Mouse (Mus musculus): ENCODE measurements around the gene Acsl5. TPM values are rescaled to one million over a fixed set of nuclear protein-coding genes. Genes with fewer than 3 reads are reported as not detected.

The Acsl5 gene
- polyA plus RNA-seq, 2 experiments = 13.6 to 42.8 TPM

- TF ChIP-seq POLR2A (IDR thresholded peaks at IDR 0.05; ENCODE audit: borderline replicate concordance, extremely low read depth, insufficient read depth, insufficient read length) = no peak
- Histone ChIP-seq H3K9me3 (ENCODE audit: control insufficient read depth, low read length) (no peaks in the 10 kb centered on the region), H3K9ac (ENCODE audit: low read depth, low read length, severe bottlenecking) (peak overlapping the region; percentile 52), H3K4me3 (replicated peaks; ENCODE audit: low read length) (peak overlapping the region; percentile 36), H3K4me2 (replicated peaks; ENCODE audit: low read depth, low read length, severe bottlenecking) (peak overlapping the region; percentile 58), H3K36me3 (ENCODE audit: control insufficient read depth, insufficient read depth, low read length) (no peaks in the 10 kb centered on the region), H3K4me1 (ENCODE audit: control insufficient read depth, insufficient read depth, low read length) (peaks cover 5% of the 10 kb centered on the region), H3K27me3 (ENCODE audit: control insufficient read depth, insufficient read depth, low read length) (no peaks in the 10 kb centered on the region), H3K27ac (replicated peaks; ENCODE audit: low read depth, low read length) (no peak overlapping the region)
- 2% methylated on average over 20 of the region's 20 CpGs for WGBS
- peak; percentile 86 for DNase-seq (ENCODE audit: low spot score)
- ATAC-seq (ENCODE audit: low FRiP score, low read depth) = peak; percentile 79
These were observed 33.5 kb upstream of the Acsl5 start for GRCm38 (mm10) chr19:55218192-55218739.

GRCm38 (mm10) chr19:55218741-55219221, 33.0 kb upstream of the Acsl5 start:
- peak overlapping the region; percentile 52 for H3K9ac ChIP-seq (ENCODE audit: low read depth, low read length, severe bottlenecking)
- no peak for DNase-seq (ENCODE audit: low spot score)
- H3K4me1 ChIP-seq (ENCODE audit: control insufficient read depth, insufficient read depth, low read length) = peaks cover 5% of the 10 kb centered on the region
- WGBS = 25% methylated on average over 12 of the region's 12 CpGs
- peak overlapping the region; percentile 36 for H3K4me3 ChIP-seq (replicated peaks; ENCODE audit: low read length)
- no peaks in the 10 kb centered on the region for H3K36me3 ChIP-seq (ENCODE audit: control insufficient read depth, insufficient read depth, low read length)
- H3K27ac ChIP-seq (replicated peaks; ENCODE audit: low read depth, low read length) = no peak overlapping the region
- peak; percentile 20; the same call in 1 of the 2 replicates for ATAC-seq (ENCODE audit: low FRiP score, low read depth)
- peak overlapping the region; percentile 58 for H3K4me2 ChIP-seq (replicated peaks; ENCODE audit: low read depth, low read length, severe bottlenecking)
- no peaks in the 10 kb centered on the region for H3K27me3 ChIP-seq (ENCODE audit: control insufficient read depth, insufficient read depth, low read length)
- H3K9me3 ChIP-seq (ENCODE audit: control insufficient read depth, low read length) = no peaks in the 10 kb centered on the region
- TF ChIP-seq POLR2A (IDR thresholded peaks at IDR 0.05; ENCODE audit: borderline replicate concordance, extremely low read depth, insufficient read depth, insufficient read length) = no peak

- H3K4me2 ChIP-seq (replicated peaks; ENCODE audit: low read depth, low read length, severe bottlenecking) = no peak overlapping the region
- no peak overlapping the region for H3K9ac ChIP-seq (ENCODE audit: low read depth, low read length, severe bottlenecking)
- H3K4me1 ChIP-seq (ENCODE audit: control insufficient read depth, insufficient read depth, low read length) = peaks cover 3% of the 10 kb centered on the region
These were observed 32.4 kb upstream of the Acsl5 start for GRCm38 (mm10) chr19:55219359-55219758.

GRCm38 (mm10) chr19:55221208-55221607, 30.5 kb upstream of the Acsl5 start:
- no peak for ATAC-seq (ENCODE audit: low FRiP score, low read depth)
- Histone ChIP-seq H3K9ac (ENCODE audit: low read depth, low read length, severe bottlenecking) (no peak overlapping the region), H3K4me1 (ENCODE audit: control insufficient read depth, insufficient read depth, low read length) (peaks cover 2% of the 10 kb centered on the region; the same call in 1 of the 2 replicates), H3K27ac (replicated peaks; ENCODE audit: low read depth, low read length) (no peak overlapping the region), H3K4me2 (replicated peaks; ENCODE audit: low read depth, low read length, severe bottlenecking) (no peak overlapping the region), H3K27me3 (ENCODE audit: control insufficient read depth, insufficient read depth, low read length) (no peaks in the 10 kb centered on the region), H3K4me3 (replicated peaks; ENCODE audit: low read length) (no peak overlapping the region), H3K9me3 (ENCODE audit: control insufficient read depth, low read length) (no peaks in the 10 kb centered on the region), H3K36me3 (ENCODE audit: control insufficient read depth, insufficient read depth, low read length) (no peaks in the 10 kb centered on the region)
- DNase-seq (ENCODE audit: low spot score) = no peak
- WGBS = 86% methylated on average over 6 of the region's 6 CpGs
- TF ChIP-seq POLR2A (IDR thresholded peaks at IDR 0.05; ENCODE audit: borderline replicate concordance, extremely low read depth, insufficient read depth, insufficient read length) = no peak

More at GRCm38 (mm10) chr19:55219359-55219758, 32.4 kb upstream of the Acsl5 start:
- Histone ChIP-seq H3K4me3 (replicated peaks; ENCODE audit: low read length) (no peak overlapping the region), H3K27me3 (ENCODE audit: control insufficient read depth, insufficient read depth, low read length) (no peaks in the 10 kb centered on the region), H3K27ac (replicated peaks; ENCODE audit: low read depth, low read length) (no peak overlapping the region), H3K36me3 (ENCODE audit: control insufficient read depth, insufficient read depth, low read length) (no peaks in the 10 kb centered on the region), H3K9me3 (ENCODE audit: control insufficient read depth, low read length) (no peaks in the 10 kb centered on the region)
- TF ChIP-seq POLR2A (IDR thresholded peaks at IDR 0.05; ENCODE audit: borderline replicate concordance, extremely low read depth, insufficient read depth, insufficient read length) = no peak
- 65% methylated on average over 8 of the region's 8 CpGs for WGBS
- peak; percentile 38 for DNase-seq (ENCODE audit: low spot score)
- ATAC-seq (ENCODE audit: low FRiP score, low read depth) = no peak

- H3K36me3 ChIP-seq (ENCODE audit: control insufficient read depth, insufficient read depth, low read length) = no peaks in the 10 kb centered on the region
- H3K27ac ChIP-seq (replicated peaks; ENCODE audit: low read depth, low read length) = no peak overlapping the region
- no peak overlapping the region for H3K4me2 ChIP-seq (replicated peaks; ENCODE audit: low read depth, low read length, severe bottlenecking)
- H3K9ac ChIP-seq (ENCODE audit: low read depth, low read length, severe bottlenecking) = no peak overlapping the region
- ATAC-seq (ENCODE audit: low FRiP score, low read depth) (no peak), DNase-seq (ENCODE audit: low spot score) (no peak)
- H3K9me3 ChIP-seq (ENCODE audit: control insufficient read depth, low read length) = no peaks in the 10 kb centered on the region
- peaks cover 2% of the 10 kb centered on the region; the same call in 1 of the 2 replicates for H3K4me1 ChIP-seq (ENCODE audit: control insufficient read depth, insufficient read depth, low read length)
- H3K27me3 ChIP-seq (ENCODE audit: control insufficient read depth, insufficient read depth, low read length) = no peaks in the 10 kb centered on the region
- no peak overlapping the region for H3K4me3 ChIP-seq (replicated peaks; ENCODE audit: low read length)
- WGBS = 88% methylated on average over 9 of the region's 9 CpGs
- TF ChIP-seq POLR2A (IDR thresholded peaks at IDR 0.05; ENCODE audit: borderline replicate concordance, extremely low read depth, insufficient read depth, insufficient read length) = no peak
These were observed 29.5 kb upstream of the Acsl5 start for GRCm38 (mm10) chr19:55222268-55222667.
